Mouse (Mus musculus) cerebellum, postnatal 25 days (tissue): ENCODE data around the gene Xirp2.

Experiments used
- DNase-seq, 2 experiments: peaks; one replicate each; pipeline ENCODE4 v3.0.0; 2021; ENCODE audit warnings: mixed read lengths in 2 of 2

The Xirp2 gene

DNA sequence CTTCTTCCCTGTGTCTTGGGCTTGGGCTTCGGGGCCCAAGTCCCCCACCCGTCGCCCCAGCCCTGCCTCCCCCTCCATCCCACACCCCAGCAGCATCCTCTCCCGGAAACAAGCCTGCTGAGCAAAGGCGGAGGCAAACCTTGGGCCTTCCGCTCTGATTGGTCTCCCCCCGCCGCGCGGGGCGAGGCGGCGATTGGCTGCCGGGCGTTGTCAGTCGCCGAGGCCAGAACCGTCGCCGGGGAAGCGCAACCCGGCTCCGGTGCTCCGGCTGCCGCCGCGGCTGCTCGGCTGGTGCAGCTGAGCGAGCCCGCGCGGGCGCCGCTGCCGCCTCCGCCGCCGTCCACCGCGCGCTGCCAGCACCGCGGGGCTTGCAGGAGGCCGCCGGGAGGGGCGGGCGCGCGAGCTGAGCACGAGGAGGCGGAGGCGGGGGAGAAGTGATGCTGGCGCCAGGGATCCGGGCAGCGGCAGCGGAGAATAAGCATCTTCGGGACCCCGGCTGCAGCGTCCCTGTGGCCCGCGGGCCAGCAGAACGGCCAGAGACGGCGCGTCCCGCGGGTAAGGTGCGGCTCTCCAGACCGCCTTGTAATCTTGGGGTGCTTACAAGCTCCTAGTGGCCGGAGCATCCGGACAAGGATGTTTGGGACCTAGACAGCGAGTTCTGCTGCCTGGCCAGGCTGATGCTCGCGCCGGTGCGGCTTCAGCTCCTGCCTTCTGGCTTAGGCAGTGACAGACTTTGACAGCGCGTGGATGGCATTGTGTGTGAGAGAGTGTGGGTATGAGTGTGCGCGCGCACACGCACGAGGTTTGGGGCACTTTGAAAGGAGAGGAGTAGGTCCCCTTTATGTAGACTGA, 119.9 kb downstream of the Xirp2 start, which contains the start of gene B3galt1:
B3galt1 (plus strand) TSS at position 392 of the 852 bp plus-strand sequence.
- DNase-seq: peak; percentile 95 to 96

DNA sequence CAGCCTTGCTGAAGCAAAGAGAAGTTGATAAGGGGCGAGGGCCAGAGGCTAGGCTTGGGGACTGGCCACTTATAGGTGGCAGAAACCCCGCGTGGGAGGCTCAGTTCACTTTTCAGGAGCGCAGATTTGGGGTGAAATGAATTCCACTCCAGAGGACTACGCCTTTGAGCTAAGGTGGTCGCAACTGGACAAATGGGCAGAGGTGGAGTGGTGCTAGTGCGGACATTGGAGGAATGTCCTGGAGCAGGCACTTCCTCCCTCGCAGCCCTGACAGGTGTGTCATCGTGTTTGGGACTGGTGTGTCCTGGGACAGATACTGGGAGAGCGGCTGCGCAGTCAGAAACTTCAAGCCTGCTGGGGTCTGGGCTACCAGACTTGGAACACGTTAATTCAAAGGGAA, 120.8 kb downstream of the Xirp2 start:
- DNase-seq: peak in 1 of 2 experiments; percentile 32

DNA sequence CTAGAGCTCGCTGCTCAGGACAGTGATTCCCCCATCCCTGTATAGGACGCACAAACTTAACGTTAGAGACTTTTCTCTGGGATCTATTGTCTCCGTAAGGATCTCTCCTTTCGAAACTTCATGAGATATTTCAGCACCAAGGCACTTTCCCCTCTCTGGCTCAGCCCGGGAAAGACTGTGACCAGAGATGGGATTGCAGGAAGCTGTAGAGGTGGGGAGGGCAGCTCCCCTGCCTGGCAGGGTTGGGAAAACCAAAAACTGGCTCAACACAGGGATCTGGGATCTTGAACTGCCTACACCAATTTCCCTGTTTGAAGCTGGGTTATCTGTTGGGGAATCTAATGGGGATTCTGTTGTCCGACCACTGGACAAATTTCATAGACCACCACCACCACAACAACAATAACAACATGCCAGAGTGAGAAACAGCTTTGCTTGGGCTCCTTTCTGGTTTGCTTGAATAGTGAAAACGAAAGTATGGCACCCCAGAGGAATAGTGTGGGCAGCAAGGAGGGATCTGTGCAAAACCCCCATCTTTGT, 121.4 kb downstream of the Xirp2 start:
- peak; percentile 35 to 39 for DNase-seq
